Mouse (Mus musculus): ENCODE measurements around the gene Cyp26a1.

The Cyp26a1 gene

DNA sequence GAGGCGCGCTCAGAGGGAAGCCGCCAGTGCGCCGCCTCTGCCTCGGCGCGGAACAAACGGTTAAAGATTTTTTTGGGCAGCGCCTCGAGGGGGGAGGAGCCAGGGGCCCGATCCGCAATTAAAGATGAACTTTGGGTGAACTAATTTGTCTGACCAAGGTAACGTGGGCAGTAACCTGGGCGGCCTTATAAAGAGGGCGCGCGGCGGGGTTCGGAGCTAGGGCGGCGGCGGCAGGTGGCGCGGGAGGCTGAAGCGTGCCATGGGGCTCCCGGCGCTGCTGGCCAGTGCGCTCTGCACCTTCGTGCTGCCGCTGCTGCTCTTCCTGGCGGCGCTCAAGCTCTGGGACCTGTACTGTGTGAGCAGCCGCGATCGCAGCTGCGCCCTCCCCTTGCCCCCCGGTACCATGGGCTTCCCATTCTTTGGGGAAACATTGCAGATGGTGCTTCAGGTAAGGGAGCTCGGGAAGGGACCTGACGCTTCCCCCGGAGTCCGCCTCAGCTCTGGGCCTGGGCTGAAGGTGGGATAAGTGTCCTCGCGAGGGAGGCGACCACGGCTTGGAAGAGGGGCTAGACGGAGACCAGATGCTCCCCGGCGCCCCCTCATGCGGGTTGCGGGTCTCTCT is at the start of gene Cyp26a1:
TSS of gene Cyp26a1 (plus strand) at position 148 of the 622 bp plus-strand sequence.
- 1% methylated on average over 51 of the region's 51 CpGs for WGBS

DNA sequence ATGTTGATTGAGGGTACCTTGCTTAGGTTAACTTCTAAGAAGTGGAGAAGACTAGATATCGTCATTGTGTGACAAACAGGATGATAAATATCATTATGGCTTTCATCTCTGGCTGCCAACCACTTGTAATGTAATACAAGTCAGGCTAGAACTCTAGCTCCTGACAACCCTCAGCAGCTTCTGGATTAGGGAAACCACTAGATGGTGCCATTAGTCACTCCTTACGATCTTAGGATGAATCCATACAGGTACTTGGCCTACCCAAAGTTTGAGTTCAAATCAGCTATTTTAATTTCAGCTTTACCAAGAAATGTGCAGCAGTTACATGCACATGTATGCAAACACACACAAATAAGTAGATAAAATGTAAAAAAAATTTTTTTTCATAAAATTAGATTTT is 49.6 kb upstream of the Cyp26a1 start:
- 62% methylated on average over 2 of the region's 2 CpGs for WGBS

DNA sequence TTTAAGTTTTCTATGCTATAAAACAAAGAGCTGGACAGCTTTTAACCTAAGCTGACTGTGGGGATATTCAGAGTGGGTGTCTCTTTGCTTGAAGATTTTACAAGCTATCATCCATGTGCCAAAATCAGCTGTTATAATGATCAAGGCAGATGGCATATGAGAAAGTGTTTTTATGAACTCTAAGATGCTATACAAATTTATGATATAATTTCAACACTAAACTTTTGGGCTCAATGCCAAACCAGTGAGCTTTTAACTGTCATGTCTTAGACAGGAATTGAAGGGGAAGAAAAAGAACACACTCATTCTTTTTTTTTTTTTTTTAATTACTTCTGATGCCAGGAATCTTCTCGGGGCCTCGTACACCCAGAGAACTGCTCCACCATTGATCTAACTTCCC is 47.1 kb upstream of the Cyp26a1 start:
- 62% methylated on average over 2 of the region's 2 CpGs for WGBS

DNA sequence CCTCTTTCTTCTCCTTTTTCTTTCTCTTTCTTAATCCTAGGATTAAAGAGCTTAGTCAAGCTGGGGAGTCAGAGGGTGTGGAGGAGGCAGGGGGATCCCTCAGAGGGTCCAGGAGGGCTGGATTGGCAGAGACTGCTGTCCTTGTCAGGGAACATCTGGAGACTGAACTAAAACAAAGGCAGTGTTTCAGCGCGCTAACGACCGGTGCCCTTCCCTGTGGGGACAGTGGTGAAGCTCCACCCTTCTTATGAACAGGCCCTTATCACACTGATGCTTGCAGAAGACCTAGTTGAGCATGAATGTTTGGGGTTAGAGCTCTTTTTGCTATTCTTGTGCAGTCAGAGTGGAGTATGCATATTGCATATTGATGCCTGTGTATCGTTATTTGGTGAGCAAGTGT is 43.6 kb upstream of the Cyp26a1 start:
- WGBS = 70% methylated on average over 5 of the region's 5 CpGs

DNA sequence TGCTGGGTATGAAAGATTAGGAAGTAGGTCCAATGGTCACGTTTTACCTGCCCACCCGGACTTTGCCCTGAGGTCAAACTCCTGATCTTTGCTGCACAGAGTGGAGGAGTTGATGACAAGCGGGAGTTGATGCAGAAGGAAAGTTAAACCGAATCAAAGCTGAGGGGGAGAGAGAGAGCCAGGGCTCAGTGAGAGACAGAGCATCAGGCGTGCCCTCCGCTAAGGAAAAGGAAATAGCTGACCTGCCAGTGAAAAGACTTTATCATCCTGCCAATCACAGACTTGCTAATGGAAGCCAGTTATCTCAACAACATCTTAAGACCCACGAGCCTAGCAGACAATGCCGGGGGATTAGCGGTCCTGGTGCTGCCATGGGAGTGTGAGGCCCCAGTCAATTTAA is 41.2 kb upstream of the Cyp26a1 start:
- WGBS = 66% methylated on average over 9 of the region's 9 CpGs

DNA sequence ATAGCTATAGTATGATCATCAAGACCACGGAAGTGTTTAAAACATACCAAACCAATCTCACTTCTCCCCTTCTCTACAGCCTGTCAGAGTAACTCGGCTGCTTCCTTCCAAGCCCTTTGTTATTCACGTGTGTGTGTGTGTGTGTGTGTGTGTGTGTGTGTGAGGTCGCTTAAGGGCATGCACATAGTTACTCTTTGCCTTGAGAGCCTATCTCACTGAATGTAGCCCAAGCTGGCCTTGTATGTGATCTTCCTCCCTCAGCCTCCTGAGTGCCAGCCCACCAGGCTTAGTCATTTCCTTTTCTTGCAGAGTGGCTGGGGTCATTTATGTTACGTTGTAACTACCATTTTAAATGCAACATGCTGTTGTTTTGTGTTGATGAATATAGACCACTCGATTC is 32.3 kb upstream of the Cyp26a1 start:
- WGBS = 80% methylated on average over 6 of the region's 6 CpGs

DNA sequence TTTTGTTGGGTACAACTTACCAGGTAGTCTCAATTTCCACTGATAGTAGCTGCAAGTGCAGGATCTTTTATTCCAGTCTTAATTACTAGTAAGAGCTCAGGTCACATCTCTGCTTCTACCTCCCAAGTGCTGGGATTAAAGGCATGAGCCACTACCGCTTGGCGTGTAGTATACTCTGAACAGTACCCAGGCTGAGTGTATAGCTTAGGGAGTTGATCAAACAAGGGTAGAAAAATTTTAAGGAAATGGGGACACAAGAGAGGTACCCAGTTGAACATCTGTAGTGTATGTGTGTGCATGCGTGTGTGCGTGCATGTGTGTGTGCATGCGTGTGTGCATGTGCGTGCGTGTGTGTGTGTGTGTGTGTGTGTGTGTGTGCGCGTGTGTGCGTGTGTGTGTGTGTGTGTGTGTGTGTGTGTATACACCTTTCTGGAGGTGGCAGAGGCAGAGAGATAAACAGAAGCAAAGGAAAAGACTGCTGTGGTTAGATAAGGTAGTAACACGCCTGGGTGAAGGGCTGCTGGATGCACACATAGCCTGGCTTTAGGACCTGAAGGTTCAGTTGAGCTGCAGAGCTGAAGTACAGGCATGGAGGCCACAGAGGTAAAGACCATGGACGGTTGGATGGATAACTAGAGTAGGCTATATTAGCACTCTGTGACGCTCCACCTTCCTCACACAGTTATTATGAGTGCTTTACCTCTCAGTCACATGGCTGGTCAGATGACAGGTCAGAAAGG is 29.6 kb upstream of the Cyp26a1 start:
- 86% methylated on average over 13 of the region's 13 CpGs for WGBS

DNA sequence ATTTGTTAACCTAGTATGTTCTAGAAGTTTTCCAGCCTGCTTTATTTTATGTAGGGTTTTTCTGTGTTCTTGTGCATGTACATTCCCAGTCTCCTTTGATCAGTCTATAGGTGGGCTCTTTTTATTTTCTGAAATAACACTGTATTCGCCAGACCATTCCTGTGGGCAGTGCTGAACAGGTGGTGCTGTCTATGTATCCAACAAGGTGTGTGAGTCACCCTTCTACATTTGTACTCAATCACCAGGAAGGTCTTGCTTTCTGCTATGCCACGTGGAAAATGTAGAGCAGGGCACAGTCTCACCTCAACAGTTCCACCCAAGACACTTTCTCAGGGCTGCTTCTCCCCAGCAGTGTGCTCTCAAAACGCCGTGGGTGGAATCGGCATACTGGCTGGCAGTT is 28.9 kb upstream of the Cyp26a1 start:
- WGBS = 76% methylated on average over 5 of the region's 5 CpGs

DNA sequence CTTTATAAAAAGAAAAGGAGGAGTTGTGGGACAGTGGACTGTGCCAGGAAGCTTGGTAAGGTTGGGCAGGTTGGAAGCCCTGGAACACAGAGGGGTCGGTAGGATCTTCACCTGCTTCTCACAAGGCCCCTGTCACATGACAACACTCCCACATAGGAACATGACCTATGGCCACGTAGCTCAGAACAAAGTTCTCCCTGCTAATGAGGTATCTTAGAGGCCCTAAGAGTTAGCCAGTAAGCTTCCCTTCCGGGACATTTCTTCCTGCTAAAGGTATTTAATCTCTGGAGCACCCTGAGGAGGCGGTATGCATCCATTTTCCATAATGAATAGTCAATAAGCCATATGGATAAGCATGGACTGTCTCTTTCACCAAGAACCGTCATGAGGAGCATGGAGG is 28.1 kb upstream of the Cyp26a1 start:
- WGBS = 91% methylated on average over 5 of the region's 5 CpGs

DNA sequence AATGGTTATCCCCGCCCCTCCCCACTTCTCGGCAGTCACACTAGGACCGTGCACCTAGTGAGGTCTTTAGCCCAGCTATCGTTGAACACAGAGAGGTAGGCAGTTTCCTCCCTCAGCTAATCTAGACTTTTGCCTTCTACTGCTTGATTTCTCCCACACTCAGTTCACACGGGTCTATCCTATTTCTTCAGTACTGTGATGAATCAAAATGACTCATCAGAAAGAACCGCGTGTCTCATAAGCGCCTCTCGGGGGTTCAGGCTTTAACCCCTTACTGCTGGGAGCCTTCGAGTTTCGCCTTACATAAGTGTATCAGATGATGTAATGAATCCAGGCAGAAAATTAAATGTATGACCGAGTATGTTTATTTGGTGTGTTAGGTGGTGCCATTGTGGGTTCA is 24.2 kb upstream of the Cyp26a1 start:
- 49% methylated on average over 12 of the region's 12 CpGs for WGBS

DNA sequence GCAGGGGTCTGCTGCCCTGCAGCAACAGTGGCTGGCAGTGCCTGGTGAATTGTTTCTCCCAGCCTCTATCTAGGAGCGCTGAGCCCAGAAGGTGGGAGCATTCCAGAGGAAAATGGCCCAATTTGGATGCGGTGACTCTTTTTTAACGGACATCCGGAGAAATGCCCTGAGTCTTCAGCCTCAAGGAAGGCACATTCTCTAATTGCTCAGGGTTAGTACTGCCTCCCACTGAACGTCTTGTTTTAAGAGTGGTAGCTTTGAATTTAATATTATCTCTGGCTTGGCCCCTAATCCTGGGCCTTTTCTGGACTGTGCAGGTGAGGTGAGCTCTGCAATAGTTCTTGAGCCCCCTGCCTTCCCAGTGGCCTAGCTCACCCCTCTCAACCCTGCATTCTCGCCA is 12.3 kb upstream of the Cyp26a1 start, which contains the start of gene Cyp26c1:
TSS of gene Cyp26c1 (plus strand) at position 301 of the 400 bp plus-strand sequence.
- 68% methylated on average over 6 of the region's 6 CpGs for WGBS

DNA sequence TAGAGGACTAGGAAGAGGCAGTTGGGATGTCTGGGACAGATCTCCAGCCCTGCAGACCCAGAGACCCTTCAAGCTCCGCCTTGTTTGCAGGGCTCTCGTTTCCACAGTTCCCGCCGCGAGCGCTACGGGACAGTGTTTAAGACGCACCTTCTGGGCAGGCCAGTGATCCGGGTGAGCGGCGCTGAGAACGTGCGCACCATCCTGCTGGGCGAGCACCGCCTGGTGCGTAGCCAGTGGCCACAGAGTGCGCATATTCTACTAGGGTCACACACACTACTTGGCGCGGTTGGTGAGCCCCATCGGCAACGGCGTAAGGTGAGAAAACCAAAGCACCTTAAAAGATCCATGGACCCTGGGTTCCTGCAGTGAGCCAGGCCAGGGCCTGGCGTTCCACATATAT is 11.3 kb upstream of the Cyp26a1 start:
- 68% methylated on average over 23 of the region's 23 CpGs for WGBS

DNA sequence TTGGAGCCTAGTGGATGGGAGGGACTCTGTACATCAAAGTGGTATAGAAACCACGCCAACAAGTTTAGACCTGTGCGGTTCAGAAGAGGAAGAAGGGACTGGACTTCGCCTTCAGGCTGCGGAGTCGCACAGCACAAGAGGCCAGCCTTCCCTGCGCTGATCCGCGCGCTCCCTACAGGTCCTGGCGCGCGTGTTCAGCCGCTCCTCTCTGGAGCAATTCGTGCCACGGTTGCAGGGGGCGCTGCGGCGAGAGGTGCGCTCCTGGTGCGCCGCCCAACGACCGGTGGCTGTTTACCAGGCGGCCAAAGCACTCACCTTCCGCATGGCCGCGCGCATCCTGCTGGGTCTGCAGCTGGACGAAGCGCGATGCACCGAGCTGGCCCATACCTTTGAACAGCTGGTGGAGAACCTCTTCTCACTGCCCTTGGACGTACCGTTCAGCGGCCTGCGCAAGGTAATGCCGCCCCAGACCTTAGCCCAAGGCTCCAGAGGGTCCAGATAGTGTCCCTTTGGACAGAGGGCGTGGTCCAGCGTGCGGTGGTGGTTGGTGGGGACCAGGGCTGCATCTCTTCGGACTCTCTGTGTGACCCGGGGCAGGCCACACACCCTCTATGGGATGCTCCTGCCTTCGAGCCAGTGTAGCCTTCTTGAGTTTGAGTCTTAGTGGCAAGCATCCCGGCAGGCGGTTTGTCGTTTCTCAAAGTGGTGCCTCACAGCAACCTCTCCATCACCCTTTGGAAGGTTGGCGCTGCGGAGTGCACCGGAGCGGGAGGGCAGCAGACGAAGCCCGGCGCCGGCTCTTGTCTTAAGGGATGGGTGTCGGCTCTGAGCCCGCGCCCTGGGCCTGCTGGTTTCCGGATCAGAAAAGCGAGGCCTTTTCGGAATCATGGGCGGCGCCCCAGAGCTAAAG is 10.4 kb upstream of the Cyp26a1 start:
- 43% methylated on average over 62 of the region's 62 CpGs for WGBS

DNA sequence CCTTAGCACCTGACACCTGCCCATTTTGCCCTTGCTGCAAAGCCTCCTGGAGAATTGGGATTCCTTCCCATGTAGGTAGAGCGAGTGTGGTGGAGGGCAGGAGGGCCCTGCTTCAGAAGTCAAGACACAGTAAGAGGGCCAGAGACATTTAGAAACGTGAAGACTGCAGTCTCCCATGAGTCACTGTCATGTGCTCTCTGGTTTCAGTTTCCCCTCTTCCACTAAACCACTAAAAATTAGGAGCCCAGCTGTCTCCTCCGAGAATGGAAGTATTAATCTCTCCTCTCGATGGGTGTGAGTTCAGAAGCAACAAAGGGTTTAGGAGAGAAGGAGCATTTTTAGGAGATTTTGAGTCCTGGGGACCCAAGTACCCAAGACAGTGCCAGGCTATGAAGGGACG is 8.1 kb upstream of the Cyp26a1 start:
- WGBS = 66% methylated on average over 5 of the region's 5 CpGs

DNA sequence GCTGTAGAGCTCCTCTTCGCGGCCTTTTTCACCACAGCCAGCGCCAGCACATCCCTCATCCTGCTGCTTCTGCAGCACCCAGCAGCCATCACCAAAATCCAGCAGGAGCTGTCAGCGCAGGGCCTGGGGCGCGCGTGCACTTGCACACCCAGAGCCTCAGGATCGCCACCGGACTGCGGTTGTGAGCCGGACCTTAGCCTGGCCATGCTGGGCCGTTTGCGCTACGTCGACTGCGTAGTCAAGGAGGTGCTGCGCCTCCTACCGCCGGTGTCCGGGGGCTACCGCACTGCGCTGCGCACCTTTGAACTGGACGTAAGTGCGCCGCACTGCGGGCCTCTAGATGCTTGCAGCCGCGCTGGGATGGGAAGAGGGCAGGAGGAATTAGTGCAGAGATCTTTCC is 6.9 kb upstream of the Cyp26a1 start:
- 33% methylated on average over 29 of the region's 29 CpGs for WGBS

DNA sequence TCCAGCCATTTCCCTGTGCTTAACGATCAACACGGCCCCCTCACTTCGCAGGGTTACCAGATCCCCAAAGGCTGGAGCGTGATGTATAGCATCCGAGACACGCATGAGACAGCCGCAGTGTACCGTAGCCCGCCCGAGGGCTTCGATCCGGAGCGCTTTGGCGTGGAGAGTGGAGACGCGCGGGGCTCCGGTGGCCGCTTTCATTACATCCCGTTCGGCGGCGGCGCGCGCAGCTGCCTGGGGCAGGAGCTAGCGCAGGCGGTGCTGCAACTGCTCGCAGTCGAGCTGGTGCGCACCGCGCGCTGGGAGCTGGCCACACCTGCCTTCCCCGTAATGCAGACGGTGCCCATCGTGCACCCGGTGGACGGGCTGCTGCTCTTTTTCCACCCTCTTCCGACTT is 4.7 kb upstream of the Cyp26a1 start:
- WGBS = 2% methylated on average over 40 of the region's 40 CpGs

DNA sequence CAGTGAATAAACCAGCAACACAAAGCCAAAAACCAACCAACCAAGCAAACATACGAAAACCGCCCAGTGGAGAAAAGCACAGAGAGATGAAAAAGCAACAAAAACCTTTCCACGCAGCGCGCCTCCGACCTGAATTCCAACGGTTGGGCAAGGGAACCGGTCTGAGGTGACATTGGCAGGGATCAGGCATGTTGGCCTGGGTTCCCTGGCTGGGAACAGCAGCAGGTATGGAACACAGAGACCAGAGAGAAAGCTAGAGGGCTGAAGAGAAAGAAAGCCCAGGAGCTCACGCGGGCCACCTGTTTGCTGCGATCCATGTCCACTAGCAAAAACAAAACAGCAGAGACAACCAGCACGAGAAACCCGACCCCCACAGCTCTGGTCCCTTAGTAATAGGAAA is 2.5 kb upstream of the Cyp26a1 start:
- WGBS = 63% methylated on average over 13 of the region's 13 CpGs

DNA sequence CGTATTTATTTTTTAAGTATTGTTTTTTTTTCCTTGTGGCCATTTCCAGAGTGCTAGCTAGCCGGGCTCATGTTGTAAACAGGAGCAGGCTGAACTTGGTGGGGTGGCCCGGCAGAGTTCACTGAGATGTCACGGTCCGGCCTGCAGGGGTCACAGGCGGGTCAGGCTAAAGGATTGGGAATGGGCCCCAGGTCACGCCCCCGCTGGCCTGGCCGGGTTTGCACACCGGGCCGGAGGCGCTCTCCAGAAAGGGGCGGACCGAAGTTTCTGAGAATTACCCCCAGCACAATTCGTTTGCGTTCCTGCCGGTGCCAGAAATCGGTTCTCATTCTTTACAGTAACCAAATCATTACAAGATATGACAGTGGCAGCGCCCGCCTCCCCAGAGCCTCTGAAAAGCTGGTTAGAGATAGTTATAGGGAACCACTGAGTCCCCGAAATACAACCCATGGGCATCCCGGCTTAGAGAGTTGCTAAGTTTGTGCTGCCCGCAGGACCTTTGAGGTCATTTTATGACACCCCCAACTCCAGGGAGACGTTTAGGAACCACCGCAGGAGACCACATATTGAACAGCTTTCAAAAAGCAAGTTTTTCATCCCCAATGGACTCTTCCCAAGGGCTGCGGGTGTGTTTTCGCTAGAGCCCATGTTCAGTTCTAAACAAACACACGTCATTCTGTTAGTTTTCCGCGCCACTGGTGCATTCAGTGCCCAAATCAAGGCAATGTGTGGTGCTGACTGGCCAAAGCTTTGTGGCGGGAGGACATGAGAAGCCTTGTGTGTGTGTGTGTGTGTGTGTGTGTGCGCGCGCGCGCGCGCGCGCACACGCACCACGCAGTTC is 1.6 kb upstream of the Cyp26a1 start:
- WGBS = 6% methylated on average over 42 of the region's 42 CpGs

DNA sequence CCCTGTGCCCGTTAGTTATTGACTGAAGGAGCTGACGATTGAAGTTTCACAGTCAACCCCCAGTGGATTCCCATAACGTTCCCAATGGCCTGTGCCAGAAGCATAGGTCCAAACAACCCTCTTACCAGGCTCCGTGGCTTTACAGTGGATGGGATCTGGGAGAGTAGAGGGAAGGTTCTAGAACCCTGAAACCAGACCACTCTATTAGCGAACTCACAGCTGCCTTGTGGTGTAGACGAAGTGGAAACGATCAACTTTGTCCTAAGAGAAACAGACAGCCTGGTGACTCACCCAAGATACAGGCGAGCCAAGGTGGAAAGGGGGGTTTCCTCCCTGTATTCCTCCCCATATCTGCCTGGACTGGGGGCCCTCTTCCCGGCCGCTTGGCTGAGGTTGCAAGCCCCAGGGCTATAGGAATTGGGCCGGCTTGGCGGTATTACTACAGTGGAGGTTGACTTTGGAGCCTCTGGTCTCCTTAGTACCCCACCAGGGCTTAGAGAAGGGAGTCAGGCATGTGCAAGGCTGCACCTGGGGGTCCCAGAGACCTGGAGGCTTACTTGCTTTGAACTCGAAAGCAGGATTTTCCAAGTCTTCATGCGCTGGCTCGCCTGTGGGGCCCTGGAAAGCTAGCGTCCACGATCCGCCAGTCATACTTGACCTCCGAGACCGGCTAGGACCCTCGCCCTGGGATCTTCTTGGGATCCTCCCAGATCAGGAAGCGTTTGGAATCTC is 829 bp upstream of the Cyp26a1 start:
- 4% methylated on average over 22 of the region's 22 CpGs for WGBS

DNA sequence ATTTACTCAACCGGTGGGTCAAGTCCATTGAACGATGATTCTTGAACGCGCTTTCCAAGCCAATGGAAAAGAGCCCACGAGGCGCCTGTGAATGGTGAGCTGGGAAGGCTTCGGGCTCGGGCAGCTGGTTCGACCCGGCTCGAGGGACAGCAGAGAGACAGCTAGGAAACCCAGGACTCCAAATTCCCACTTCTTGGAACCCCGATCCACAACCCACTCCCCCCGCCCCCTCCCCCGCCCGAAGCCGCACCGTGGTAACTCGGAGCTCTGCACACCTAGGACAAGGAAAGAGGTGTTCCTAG is 312 bp upstream of the Cyp26a1 start:
- 3% methylated on average over 18 of the region's 18 CpGs for WGBS

All from cerebral cortex, adult 2 months (tissue).